In the genomic region with DNA sequence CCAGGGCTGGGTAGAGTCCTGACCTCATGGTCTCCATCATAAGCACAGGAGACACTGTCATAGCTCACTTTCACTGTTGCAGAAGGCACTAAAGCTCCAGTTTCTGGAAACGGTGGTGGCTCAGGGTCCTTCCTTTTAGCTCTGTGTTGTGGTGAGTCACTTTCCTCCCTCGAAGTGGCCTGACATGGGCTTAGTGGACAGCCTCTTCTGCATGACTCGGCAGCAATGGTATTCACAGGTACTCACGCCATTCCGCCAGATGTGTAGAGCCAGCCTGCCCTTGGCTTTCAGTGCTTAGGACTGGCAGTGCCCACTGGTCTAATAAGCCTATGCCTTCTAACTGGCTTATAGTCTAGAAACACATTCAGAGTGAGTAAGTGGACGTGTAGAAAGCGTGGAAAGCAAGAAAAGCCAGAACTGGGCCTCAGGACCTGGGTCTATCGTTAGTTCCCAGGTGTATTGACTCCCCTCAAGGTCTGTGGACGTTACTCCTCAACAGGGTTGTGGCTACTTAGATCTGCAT, we compare ENCODE assay signal across 28 mouse cellular contexts. TPM values are rescaled to one million over a fixed set of nuclear protein-coding genes. Genes with fewer than 3 reads are reported as not detected.
DNase-seq lines count a peak whose midpoint lies in the region; ATAC-seq and TF ChIP-seq lines count a peak whose summit lies in the region.
"Had no signal": no experiment of that assay in that cellular context is flagged by ENCODE, and none has a peak within 500 bp of the region (broad histone marks: within the 10 kb centered on the region; RNA-seq: fewer than 3 reads in every experiment).

No protein-coding gene starts in this region.

- no peak overlapping the region for H3K9ac ChIP-seq in heart, embryonic 13.5 days
- H3K9ac ChIP-seq in lung, postnatal 0 days (replicated peaks; ENCODE audit: low read depth), result no peak overlapping the region
- no peak overlapping the region for H3K9ac ChIP-seq in hindbrain, embryonic 13.5 days
- H3K9ac ChIP-seq: intestine, embryonic 15.5 days; limb, embryonic 12.5 days; liver, embryonic 15.5 days; lung, embryonic 15.5 days; stomach, embryonic 15.5 days had no signal

- intact Hi-C loops in heart, postnatal 10 days (cut with DNase I), result no loop called here

- TF ChIP-seq EP300 in lung, postnatal 0 days (IDR thresholded peaks at IDR 0.05), result no peak

- no peak overlapping the region for H3K4me3 ChIP-seq in heart, embryonic 13.5 days
- H3K4me3 ChIP-seq in lung, postnatal 0 days (ENCODE audit: low read depth, low read length), result no peak overlapping the region
- no peak overlapping the region for H3K4me3 ChIP-seq in hindbrain, embryonic 13.5 days
- H3K4me3 ChIP-seq: erythroblast, embryonic 14.5 days; gastrocnemius, adult 2 months; intestine, embryonic 15.5 days; left cerebral cortex, adult 2 months; limb, embryonic 12.5 days; liver, embryonic 15.5 days; lung, embryonic 15.5 days; stomach, embryonic 15.5 days had no signal

- WGBS in heart, embryonic 13.5 days, result 81% methylated on average over 9 of the region's 9 CpGs
- WGBS in lung, postnatal 0 days, result 65% methylated on average over 9 of the region's 9 CpGs
- WGBS in hindbrain, embryonic 13.5 days, result 95% methylated on average over 9 of the region's 9 CpGs

- peaks cover 57% of the 10 kb centered on the region for H3K36me3 ChIP-seq in heart, embryonic 13.5 days
- H3K36me3 ChIP-seq in lung, postnatal 0 days (ENCODE audit: insufficient read depth, low read length), result peaks cover 19% of the 10 kb centered on the region; the same call in 1 of the 2 replicates
- peaks cover 60% of the 10 kb centered on the region for H3K36me3 ChIP-seq in hindbrain, embryonic 13.5 days

- peak; percentile 50 to 75 for DNase-seq in adrenal gland, adult (ENCODE audit: inconsistent age in 2 of 2, low spot score in 1 of 2)
- no peak for DNase-seq in adrenal gland, postnatal 4 days (ENCODE audit: low spot score in 2 of 2)
- no peak for DNase-seq in heart, postnatal 10 days
- peak; percentile 52 for DNase-seq in lung, postnatal 0 days (ENCODE audit: low spot score)
- no peak for DNase-seq in lung, postnatal 10 days
- DNase-seq: adrenal gland, postnatal 25 days; cerebellum, adult 2 months; cerebellum, postnatal 14 days; gastrocnemius, adult 2 months; gastrocnemius, postnatal 36 days; kidney, adult 2 months; kidney, postnatal 10 days; right cerebral cortex, postnatal 25 days; thymus, postnatal 14 days had no signal

- no peak overlapping the region for H3K4me2 ChIP-seq in heart, embryonic 13.5 days
- H3K4me2 ChIP-seq in lung, postnatal 0 days (replicated peaks; ENCODE audit: low read depth, low read length), result no peak overlapping the region
- no peak overlapping the region for H3K4me2 ChIP-seq in hindbrain, embryonic 13.5 days
- H3K4me2 ChIP-seq: intestine, embryonic 15.5 days; limb, embryonic 12.5 days; liver, embryonic 15.5 days; lung, embryonic 15.5 days; midbrain, embryonic 11.5 days; stomach, embryonic 15.5 days had no signal

- no peak for TF ChIP-seq CTCF in lung, postnatal 0 days (IDR thresholded peaks at IDR 0.05)

- H3K4me1 ChIP-seq in heart, embryonic 13.5 days, result peaks cover 54% of the 10 kb centered on the region
- H3K4me1 ChIP-seq in lung, postnatal 0 days (ENCODE audit: insufficient read depth, low read depth, low read length), result peaks cover 29% of the 10 kb centered on the region; the same call in 1 of the 2 replicates
- H3K4me1 ChIP-seq in hindbrain, embryonic 13.5 days (replicated peaks), result peaks cover 19% of the 10 kb centered on the region

- peak overlapping the region; percentile 56; the same call in 1 of the 2 replicates for H3K27ac ChIP-seq in heart, embryonic 13.5 days (replicated peaks)
- H3K27ac ChIP-seq in lung, postnatal 0 days (ENCODE audit: low read length), result peak overlapping the region; percentile 70
- no peak overlapping the region for H3K27ac ChIP-seq in hindbrain, embryonic 13.5 days
- H3K27ac ChIP-seq: gastrocnemius, adult 2 months; hindbrain, postnatal 0 days; intestine, embryonic 15.5 days; left cerebral cortex, adult 2 months; limb, embryonic 12.5 days; liver, embryonic 15.5 days; lung, embryonic 15.5 days; stomach, embryonic 15.5 days had no signal

- no peak for ATAC-seq in heart, embryonic 13.5 days (ENCODE audit: extremely low read depth, insufficient number of reproducible peaks, low FRiP score, low TSS enrichment)
- ATAC-seq in lung, postnatal 0 days, result peak; percentile 66
- no peak for ATAC-seq in hindbrain, embryonic 13.5 days (ENCODE audit: low FRiP score)
- ATAC-seq: CD4-positive, CD25-positive, alpha-beta regulatory T cell, adult 4 months; forebrain, embryonic 16.5 days; hindbrain, postnatal 0 days; intestine, embryonic 15.5 days; midbrain, embryonic 16.5 days had no signal

- H3K9me3 ChIP-seq in heart, embryonic 13.5 days, result no peaks in the 10 kb centered on the region
- no peaks in the 10 kb centered on the region for H3K9me3 ChIP-seq in lung, postnatal 0 days (ENCODE audit: low read length)
- no peaks in the 10 kb centered on the region for H3K9me3 ChIP-seq in hindbrain, embryonic 13.5 days
- H3K9me3 ChIP-seq: intestine, embryonic 15.5 days; limb, embryonic 12.5 days; liver, embryonic 15.5 days; lung, embryonic 15.5 days; stomach, embryonic 15.5 days had no signal

- no peaks in the 10 kb centered on the region for H3K27me3 ChIP-seq in heart, embryonic 13.5 days (replicated peaks)
- no peaks in the 10 kb centered on the region for H3K27me3 ChIP-seq in lung, postnatal 0 days (replicated peaks; ENCODE audit: insufficient read depth, low read length)
- no peaks in the 10 kb centered on the region for H3K27me3 ChIP-seq in hindbrain, embryonic 13.5 days
- H3K27me3 ChIP-seq: intestine, embryonic 15.5 days; limb, embryonic 12.5 days; liver, embryonic 15.5 days; lung, embryonic 15.5 days; stomach, embryonic 15.5 days had no signal

RNA-seq across cellular contexts. Expression of a gene that starts 32.0 kb away (rescaled TPM):
- total RNA-seq in adrenal gland, postnatal 4 days (2021), result 10 to 100 TPM; 49.4 to 58.7 TPM
- 42.1 and 47.2 TPM in 2 replicates for polyA plus RNA-seq in heart, embryonic 13.5 days (2015; fragmentation: Nextera tagmentation; extraction: Ambion mirVana)
- 10 to 100 TPM; 27.3 to 34.9 TPM for total RNA-seq in heart, postnatal 10 days (2021)
- polyA plus RNA-seq in lung, postnatal 0 days (2015; fragmentation: Nextera tagmentation; extraction: Ambion mirVana), result 81.2 and 94.5 TPM in 2 replicates
- 96.3 and 98.0 TPM in 2 replicates for polyA plus RNA-seq in hindbrain, embryonic 13.5 days (2015; fragmentation: Nextera tagmentation; extraction: Ambion mirVana)

RNA-seq across cellular contexts. Expression of a gene that starts 46.6 kb away (rescaled TPM):
- total RNA-seq in adrenal gland, postnatal 4 days (2021), result 1 to 10 TPM; 5.2 to 5.4 TPM
- 0.67 and 1.2 TPM in 2 replicates for polyA plus RNA-seq in heart, embryonic 13.5 days (2015; fragmentation: Nextera tagmentation; extraction: Ambion mirVana)
- total RNA-seq in heart, postnatal 10 days (2021), result under 1 TPM; 0.91 to 0.97 TPM
- 1.00 and 1.1 TPM in 2 replicates for polyA plus RNA-seq in lung, postnatal 0 days (2015; fragmentation: Nextera tagmentation; extraction: Ambion mirVana)
- polyA plus RNA-seq in hindbrain, embryonic 13.5 days (2015; fragmentation: Nextera tagmentation; extraction: Ambion mirVana), result 0.26 and 0.31 TPM in 2 replicates

Comparison
In these comparisons a context has a peak if more than half of its experiments do, and no peak if none do; other contexts are left out.
1. DNase-seq: peak in adrenal gland, adult (2 of 2) and lung, postnatal 0 days (single experiment); none in adrenal gland, postnatal 4 days (0 of 2), heart, postnatal 10 days (0 of 2) and lung, postnatal 10 days (single experiment).